Mouse (Mus musculus): Measurements from ENCODE around the gene Spag17. TPM values are rescaled to one million over a fixed set of nuclear protein-coding genes. Genes with fewer than 3 reads are reported as not detected.

The Spag17 gene
- polyA plus RNA-seq, 1 experiment from 2014 or later = 0.03 TPM

DNA sequence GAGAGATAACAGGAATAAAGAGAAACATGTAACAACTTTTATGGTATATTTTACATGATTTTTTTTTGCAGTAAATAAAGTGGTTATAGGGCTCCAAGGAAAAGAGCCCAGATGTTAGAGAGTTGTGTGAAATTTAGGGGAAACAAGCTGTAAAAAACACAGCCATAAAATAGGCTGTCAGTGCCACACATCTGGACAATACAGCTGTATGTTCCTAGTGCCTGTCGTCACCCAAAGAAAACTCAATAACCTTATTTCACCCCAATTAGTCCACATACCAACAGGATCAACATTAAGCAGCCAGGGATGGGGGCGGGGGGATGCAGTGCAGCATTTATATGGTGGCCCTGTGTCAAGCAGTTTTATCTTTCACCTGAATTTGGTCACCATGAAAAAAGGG is 81.1 kb downstream of the Spag17 start:
- Histone ChIP-seq H3K9ac (no peak overlapping the region), H3K27ac (replicated peaks) (no peak overlapping the region), H3K27me3 (no peaks in the 10 kb centered on the region), H3K9me3 (replicated peaks) (no peaks in the 10 kb centered on the region), H3K4me2 (no peak overlapping the region), H3K4me1 (replicated peaks) (no peaks in the 10 kb centered on the region), H3K4me3 (replicated peaks) (no peak overlapping the region), H3K36me3 (replicated peaks) (no peaks in the 10 kb centered on the region)
- no peak for ATAC-seq (ENCODE audit: insufficient read depth)
- WGBS (ENCODE audit: insufficient replicate concordance) = 45% methylated on average over 2 of the region's 2 CpGs

DNA sequence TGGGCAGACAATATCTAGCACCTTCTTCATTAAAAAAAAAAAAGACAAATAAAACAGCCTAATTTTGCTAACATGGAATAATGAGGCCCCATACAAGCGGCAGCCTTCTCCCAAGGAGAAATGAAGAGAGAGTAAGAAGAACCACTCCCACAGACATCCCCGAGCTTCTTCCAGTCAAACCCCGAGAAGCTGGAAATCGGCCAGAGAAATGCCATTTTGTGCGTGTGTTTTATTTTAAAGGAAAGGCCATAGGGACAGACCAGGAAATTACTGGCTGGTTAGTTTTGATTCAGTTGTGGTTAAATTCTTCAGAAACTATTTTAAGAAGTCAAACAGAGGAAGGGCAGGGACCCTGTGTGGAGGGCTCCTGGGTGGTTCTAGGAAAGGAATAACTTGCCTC is 85.6 kb downstream of the Spag17 start:
- 63% methylated on average over 5 of the region's 5 CpGs for WGBS (ENCODE audit: insufficient replicate concordance)
- Histone ChIP-seq H3K4me3 (replicated peaks) (no peak overlapping the region), H3K36me3 (replicated peaks) (no peaks in the 10 kb centered on the region), H3K4me2 (no peak overlapping the region), H3K27ac (replicated peaks) (no peak overlapping the region), H3K4me1 (replicated peaks) (no peaks in the 10 kb centered on the region), H3K9me3 (replicated peaks) (no peaks in the 10 kb centered on the region), H3K9ac (no peak overlapping the region), H3K27me3 (no peaks in the 10 kb centered on the region)
- no peak for ATAC-seq (ENCODE audit: insufficient read depth)

DNA sequence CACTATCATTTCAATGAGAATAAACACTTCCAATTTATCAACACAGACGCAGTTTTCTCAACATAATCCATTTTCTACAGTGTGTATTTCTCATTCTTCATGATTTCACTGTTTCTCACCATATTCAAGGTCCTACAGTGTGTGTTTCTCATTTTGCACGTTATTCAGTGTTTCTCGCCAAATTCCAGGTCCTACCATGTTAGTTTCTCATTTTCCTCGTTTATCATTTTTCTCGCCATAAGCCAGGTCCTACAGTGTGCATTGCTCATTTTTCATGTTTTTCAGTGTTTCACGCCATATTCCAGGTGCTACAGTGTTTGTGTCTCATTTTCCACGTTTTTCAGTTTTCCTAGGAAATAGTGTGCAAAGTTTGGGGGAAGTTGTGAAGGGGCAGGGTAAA is 95.8 kb downstream of the Spag17 start:
- 44% methylated on average over 7 of the region's 7 CpGs for WGBS (ENCODE audit: insufficient replicate concordance)
- no peak overlapping the region for H3K4me2 ChIP-seq
- no peaks in the 10 kb centered on the region for H3K36me3 ChIP-seq (replicated peaks)
- H3K9ac ChIP-seq = no peak overlapping the region
- H3K27me3 ChIP-seq = no peaks in the 10 kb centered on the region
- no peak overlapping the region for H3K27ac ChIP-seq (replicated peaks)
- H3K4me3 ChIP-seq (replicated peaks) = no peak overlapping the region
- no peak for ATAC-seq (ENCODE audit: insufficient read depth)
- no peaks in the 10 kb centered on the region for H3K9me3 ChIP-seq (replicated peaks)
- H3K4me1 ChIP-seq (replicated peaks) = no peaks in the 10 kb centered on the region

DNA sequence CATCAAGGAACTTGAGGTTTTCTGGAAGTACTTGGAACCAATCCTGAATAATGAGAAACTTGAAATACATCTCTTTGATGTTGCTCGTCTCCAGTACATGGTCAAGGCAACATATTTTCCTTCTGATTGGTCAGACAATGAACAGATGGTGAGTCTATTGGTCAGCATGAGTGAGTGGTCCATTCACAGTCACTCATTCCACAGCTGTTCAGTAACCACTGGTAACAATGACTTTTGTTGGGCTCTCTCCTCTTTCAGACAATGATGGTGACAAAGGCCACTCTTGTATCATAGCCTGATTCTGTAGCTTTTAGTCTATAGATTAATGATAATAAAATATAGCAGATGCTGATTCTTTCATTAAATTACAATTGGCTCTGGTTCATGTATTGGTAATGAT is 119.5 kb downstream of the Spag17 start:
- no peak overlapping the region for H3K4me2 ChIP-seq
- H3K36me3 ChIP-seq (replicated peaks) = no peaks in the 10 kb centered on the region
- no peaks in the 10 kb centered on the region for H3K4me1 ChIP-seq (replicated peaks)
- H3K4me3 ChIP-seq (replicated peaks) = no peak overlapping the region
- no peak overlapping the region for H3K9ac ChIP-seq
- ATAC-seq (ENCODE audit: insufficient read depth) = no peak
- H3K27ac ChIP-seq (replicated peaks) = no peak overlapping the region
- 62% methylated on average over 1 of the region's 1 CpGs for WGBS (ENCODE audit: insufficient replicate concordance)
- no peaks in the 10 kb centered on the region for H3K9me3 ChIP-seq (replicated peaks)
- no peaks in the 10 kb centered on the region for H3K27me3 ChIP-seq

DNA sequence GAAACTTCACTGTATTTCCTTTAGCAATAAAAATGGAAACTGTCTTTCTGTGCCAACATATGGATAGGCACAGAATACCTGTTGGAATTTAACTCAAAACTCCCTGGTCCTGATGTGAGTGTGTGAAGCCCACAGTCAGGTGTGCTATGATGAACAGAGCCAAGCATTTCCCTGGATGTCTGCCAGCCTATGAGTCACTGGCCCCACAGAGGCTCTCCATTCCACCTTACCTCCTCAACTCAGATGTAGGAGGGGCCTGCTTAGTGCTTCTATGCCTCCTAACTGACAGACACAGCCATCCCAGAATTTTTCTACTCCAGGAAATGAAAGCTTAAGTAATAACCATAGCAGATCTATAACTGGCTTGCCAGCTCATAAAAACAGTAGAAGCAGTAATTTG is 124.6 kb downstream of the Spag17 start:
- no peak overlapping the region for H3K4me2 ChIP-seq
- no peak overlapping the region for H3K4me3 ChIP-seq (replicated peaks)
- H3K36me3 ChIP-seq (replicated peaks) = no peaks in the 10 kb centered on the region
- H3K9me3 ChIP-seq (replicated peaks) = no peaks in the 10 kb centered on the region
- no peak for ATAC-seq (ENCODE audit: insufficient read depth)
- H3K4me1 ChIP-seq (replicated peaks) = no peaks in the 10 kb centered on the region
- H3K9ac ChIP-seq = no peak overlapping the region
- H3K27me3 ChIP-seq = no peaks in the 10 kb centered on the region
- H3K27ac ChIP-seq (replicated peaks) = no peak overlapping the region

DNA sequence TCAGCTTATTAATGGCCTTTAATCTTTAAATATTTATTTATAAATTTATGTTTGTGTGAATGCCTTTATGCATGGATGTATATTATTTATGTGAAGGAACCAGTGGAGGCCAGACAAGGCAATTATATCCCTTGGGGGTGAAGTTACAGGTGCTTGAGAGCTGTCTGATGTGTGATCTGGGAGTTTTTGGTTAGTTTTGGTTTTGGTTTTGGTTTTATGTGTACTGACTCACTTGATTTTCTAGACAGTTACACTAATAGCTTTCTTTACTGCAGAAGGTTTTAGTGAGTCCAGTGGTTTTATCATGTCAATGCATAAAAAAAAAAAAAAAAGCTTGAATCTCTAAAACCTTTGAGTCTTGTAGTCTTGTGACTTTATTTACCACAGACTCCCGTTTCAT is 128.9 kb downstream of the Spag17 start:
- Histone ChIP-seq H3K27me3 (no peaks in the 10 kb centered on the region), H3K4me3 (replicated peaks) (no peak overlapping the region), H3K9me3 (replicated peaks) (no peaks in the 10 kb centered on the region), H3K4me1 (replicated peaks) (no peaks in the 10 kb centered on the region), H3K36me3 (replicated peaks) (no peaks in the 10 kb centered on the region), H3K27ac (replicated peaks) (no peak overlapping the region), H3K4me2 (no peak overlapping the region), H3K9ac (no peak overlapping the region)
- ATAC-seq (ENCODE audit: insufficient read depth) = no peak
- 50% methylated on average over 1 of the region's 1 CpGs for WGBS (ENCODE audit: insufficient replicate concordance)

DNA sequence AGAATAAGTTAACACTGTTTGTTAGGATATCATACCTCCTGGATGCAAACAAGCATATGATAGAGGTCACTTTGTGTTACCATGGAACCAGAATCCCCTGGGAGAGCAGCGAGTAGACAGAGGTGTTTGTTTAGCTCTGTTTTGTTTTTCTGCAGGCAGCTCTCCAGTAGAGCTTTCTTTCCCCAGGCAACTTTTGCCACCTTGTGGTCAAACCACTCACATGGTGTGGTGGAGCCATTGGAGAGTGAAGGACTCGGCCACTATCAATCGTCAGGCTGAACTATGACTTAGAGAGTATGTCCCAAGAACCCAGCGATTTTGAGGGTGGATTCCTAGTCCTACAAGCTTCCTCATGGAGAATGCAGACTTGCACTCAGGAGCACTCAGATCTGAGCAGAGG is 146.1 kb downstream of the Spag17 start:
- no peaks in the 10 kb centered on the region for H3K9me3 ChIP-seq (replicated peaks)
- no peaks in the 10 kb centered on the region for H3K4me1 ChIP-seq (replicated peaks)
- no peaks in the 10 kb centered on the region for H3K36me3 ChIP-seq (replicated peaks)
- WGBS (ENCODE audit: insufficient replicate concordance) = 40% methylated on average over 4 of the region's 4 CpGs
- no peak overlapping the region for H3K4me3 ChIP-seq (replicated peaks)
- H3K27me3 ChIP-seq = no peaks in the 10 kb centered on the region
- H3K4me2 ChIP-seq = no peak overlapping the region
- no peak overlapping the region for H3K9ac ChIP-seq
- no peak for ATAC-seq (ENCODE audit: insufficient read depth)
- H3K27ac ChIP-seq (replicated peaks) = no peak overlapping the region

DNA sequence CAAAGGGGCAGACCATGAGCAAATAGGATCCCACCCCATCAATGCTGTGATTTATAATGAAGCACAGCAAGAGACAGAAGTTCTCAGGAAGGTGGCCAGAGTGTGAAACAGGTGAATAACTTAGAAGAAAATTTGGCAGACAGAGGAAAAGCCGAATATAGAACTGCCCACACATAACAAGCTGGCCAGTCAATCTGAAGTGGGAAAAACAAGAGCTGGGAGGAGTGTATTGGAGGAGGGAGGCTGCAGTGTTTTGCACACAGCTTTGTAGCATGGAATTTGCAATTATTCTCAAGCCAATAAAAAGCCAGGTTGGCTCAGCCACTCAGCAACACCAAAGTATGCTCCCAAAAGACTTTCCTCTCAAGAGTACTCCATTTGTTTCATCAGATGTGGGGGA is 147.8 kb downstream of the Spag17 start:
- no peaks in the 10 kb centered on the region for H3K4me1 ChIP-seq (replicated peaks)
- WGBS (ENCODE audit: insufficient replicate concordance) = 48% methylated on average over 1 of the region's 1 CpGs
- H3K9me3 ChIP-seq (replicated peaks) = no peaks in the 10 kb centered on the region
- no peaks in the 10 kb centered on the region for H3K27me3 ChIP-seq
- no peak overlapping the region for H3K27ac ChIP-seq (replicated peaks)
- ATAC-seq (ENCODE audit: insufficient read depth) = no peak
- no peak overlapping the region for H3K9ac ChIP-seq
- H3K4me3 ChIP-seq (replicated peaks) = no peak overlapping the region
- no peak overlapping the region for H3K4me2 ChIP-seq
- H3K36me3 ChIP-seq (replicated peaks) = no peaks in the 10 kb centered on the region

DNA sequence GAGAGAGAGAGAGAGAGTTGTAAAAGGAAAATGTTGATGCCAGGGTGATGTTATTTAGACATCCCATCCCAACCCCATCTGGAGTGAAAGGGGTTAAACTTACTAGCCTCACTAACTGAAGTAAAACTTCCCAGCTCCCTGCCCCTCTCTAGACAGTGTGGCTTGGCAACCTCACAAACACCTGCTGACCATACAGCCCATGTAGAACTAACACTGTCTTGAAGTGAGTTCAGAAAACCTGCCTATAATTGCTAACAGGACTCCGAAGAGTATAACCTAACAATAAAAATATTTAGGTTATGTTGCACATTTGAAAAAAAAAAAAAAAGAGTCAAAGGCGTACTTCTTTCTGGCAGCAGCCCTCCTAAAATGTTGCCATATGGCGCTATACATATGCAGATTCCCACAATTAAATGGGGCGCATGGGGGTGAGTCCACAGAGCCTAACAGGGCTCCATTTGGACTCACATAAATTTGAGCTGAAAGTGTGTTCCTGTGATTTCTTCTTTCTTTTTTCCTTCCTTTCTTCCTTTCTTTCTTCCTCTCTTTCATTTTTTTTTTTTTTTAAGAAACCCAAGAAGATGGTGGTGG is 149.3 kb downstream of the Spag17 start:
- Histone ChIP-seq H3K9me3 (replicated peaks) (no peaks in the 10 kb centered on the region), H3K4me1 (replicated peaks) (no peaks in the 10 kb centered on the region), H3K27ac (replicated peaks) (no peak overlapping the region), H3K9ac (no peak overlapping the region), H3K27me3 (no peaks in the 10 kb centered on the region), H3K36me3 (replicated peaks) (no peaks in the 10 kb centered on the region), H3K4me3 (replicated peaks) (no peak overlapping the region), H3K4me2 (no peak overlapping the region)
- no peak for ATAC-seq (ENCODE audit: insufficient read depth)
- 55% methylated on average over 4 of the region's 4 CpGs for WGBS (ENCODE audit: insufficient replicate concordance)

DNA sequence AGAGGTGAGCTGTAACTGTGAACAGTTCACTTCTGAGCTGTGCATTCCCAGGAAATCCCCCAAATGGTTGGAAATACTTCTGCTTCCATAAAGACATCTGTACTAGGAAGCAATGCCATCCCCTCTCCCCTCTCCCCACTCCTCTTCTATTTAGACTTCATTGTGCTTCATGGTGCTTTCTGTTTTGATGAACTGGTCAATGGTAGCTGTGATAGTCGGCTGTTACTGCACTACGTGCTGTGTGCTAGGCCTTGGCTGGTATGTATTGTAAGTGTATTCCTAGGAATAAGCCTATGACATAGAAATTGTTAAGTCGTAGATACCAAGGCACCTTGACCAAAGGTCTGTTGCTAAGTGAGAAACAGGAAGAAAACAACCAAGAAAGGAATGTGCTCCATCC is 149.9 kb downstream of the Spag17 start:
- no peak overlapping the region for H3K4me3 ChIP-seq (replicated peaks)
- 63% methylated on average over 3 of the region's 3 CpGs for WGBS (ENCODE audit: insufficient replicate concordance)
- no peaks in the 10 kb centered on the region for H3K4me1 ChIP-seq (replicated peaks)
- no peak for ATAC-seq (ENCODE audit: insufficient read depth)
- no peak overlapping the region for H3K9ac ChIP-seq
- no peaks in the 10 kb centered on the region for H3K9me3 ChIP-seq (replicated peaks)
- H3K36me3 ChIP-seq (replicated peaks) = no peaks in the 10 kb centered on the region
- H3K27me3 ChIP-seq = no peaks in the 10 kb centered on the region
- no peak overlapping the region for H3K4me2 ChIP-seq
- H3K27ac ChIP-seq (replicated peaks) = no peak overlapping the region

DNA sequence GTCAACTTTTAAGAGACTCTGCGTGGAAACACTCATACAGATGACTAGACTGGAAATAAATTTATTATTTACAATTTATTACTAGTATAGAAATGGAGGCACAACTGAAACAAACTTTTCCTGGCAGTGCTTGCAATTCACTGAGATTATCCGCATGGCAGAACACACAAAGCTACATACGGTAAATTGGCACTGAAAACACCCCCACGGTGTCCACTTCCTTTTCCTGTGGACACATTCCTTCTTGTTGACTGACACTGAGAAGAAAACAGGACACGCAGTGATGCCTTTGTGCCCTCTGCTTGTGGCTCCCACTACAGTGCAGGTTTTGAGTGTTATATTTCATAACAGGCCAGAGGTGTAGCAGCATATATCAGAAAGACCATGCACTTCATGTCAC is 151.6 kb downstream of the Spag17 start:
- Histone ChIP-seq H3K9me3 (replicated peaks) (no peaks in the 10 kb centered on the region), H3K27ac (replicated peaks) (no peak overlapping the region), H3K4me2 (no peak overlapping the region), H3K4me1 (replicated peaks) (no peaks in the 10 kb centered on the region), H3K36me3 (replicated peaks) (no peaks in the 10 kb centered on the region), H3K27me3 (no peaks in the 10 kb centered on the region), H3K4me3 (replicated peaks) (no peak overlapping the region), H3K9ac (no peak overlapping the region)
- 48% methylated on average over 5 of the region's 5 CpGs for WGBS (ENCODE audit: insufficient replicate concordance)
- ATAC-seq (ENCODE audit: insufficient read depth) = no peak

DNA sequence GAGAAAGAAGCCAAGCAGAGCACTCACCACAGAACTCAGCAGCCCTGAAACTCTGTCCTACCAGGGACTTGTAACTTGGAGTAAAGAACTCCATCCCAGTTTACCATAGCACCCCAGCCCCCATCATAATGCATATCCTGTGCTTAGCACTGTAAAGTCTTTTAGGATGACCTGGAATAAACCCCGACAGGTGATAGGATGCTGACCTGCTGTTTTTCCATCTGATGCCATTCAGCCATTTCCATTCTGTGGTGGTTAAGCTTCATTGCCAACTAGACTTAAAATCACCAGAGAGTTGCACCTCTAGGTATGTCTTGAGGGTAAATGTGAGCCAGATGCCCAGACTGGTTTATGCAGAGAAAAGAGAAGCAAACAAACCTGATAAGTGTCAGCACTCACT is 189.2 kb downstream of the Spag17 start:
- Histone ChIP-seq H3K27ac (replicated peaks) (no peak overlapping the region), H3K4me1 (replicated peaks) (no peaks in the 10 kb centered on the region), H3K9ac (no peak overlapping the region), H3K9me3 (replicated peaks) (no peaks in the 10 kb centered on the region), H3K4me2 (no peak overlapping the region), H3K27me3 (no peaks in the 10 kb centered on the region), H3K36me3 (replicated peaks) (no peaks in the 10 kb centered on the region), H3K4me3 (replicated peaks) (no peak overlapping the region)
- no peak for ATAC-seq (ENCODE audit: insufficient read depth)
- WGBS (ENCODE audit: insufficient replicate concordance) = 61% methylated on average over 1 of the region's 1 CpGs

Data from liver, embryonic 15.5 days (tissue).